Mouse (Mus musculus) cerebellum, adult 2 months (tissue): Measurements from ENCODE around the gene Elmo2. TPM values are rescaled to one million over a fixed set of nuclear protein-coding genes. Genes with fewer than 3 reads are reported as not detected.

Source experiments
- DNase-seq, 2 experiments: peaks; one replicate each; pipeline ENCODE4 v3.0.0; 2021
- H3K27ac ChIP-seq: fragments of 200-500 bp; 2 replicates; pipeline ENCODE4 v1.5.1; 2012; ENCODE audit warnings: low read length, control low read depth, inconsistent platforms; ENCODE audit not compliant: insufficient read depth
- H3K27me3 ChIP-seq: fragments of 200-500 bp; 2 replicates; pipeline ENCODE4 v1.6.1; 2012; ENCODE audit warnings: inconsistent platforms, mild to moderate bottlenecking, low read length, moderate library complexity; ENCODE audit not compliant: control insufficient read depth, insufficient read depth
- H3K4me1 ChIP-seq: fragments of 200-500 bp; 2 replicates; pipeline ENCODE4 v1.6.1; 2011; ENCODE audit warnings: low read length; ENCODE audit not compliant: control insufficient read depth, insufficient read depth
- H3K4me3 ChIP-seq: fragments of 200-500 bp; replicated peaks from 2 replicates; pipeline ENCODE3; 2011; ENCODE audit warnings: mild to moderate bottlenecking, low read depth, low read length, control low read depth; ENCODE audit not compliant: insufficient read depth
- CTCF ChIP-seq: fragments of 200-500 bp; IDR thresholded peaks from 2 replicates; pipeline ENCODE4 v1.5.1; 2011; ENCODE audit warnings: low read depth, mild to moderate bottlenecking, control low read depth, low read length, moderate library complexity, borderline replicate concordance; ENCODE audit not compliant: insufficient read depth
- POLR2A ChIP-seq: fragments of 200-500 bp; IDR thresholded peaks from 2 replicates; pipeline ENCODE4 v1.6.1; 2011; ENCODE audit warnings: low read length, control low read depth, borderline replicate concordance; ENCODE audit not compliant: insufficient read depth
- WGBS: fragments of 180-500 bp; shearing (Covaris S2); methylation state at CpG from one replicate; pipeline ENCODE4 v1.1.7; 2018; 5-methylcytosine and 5-hydroxymethylcytosine counted together
- polyA plus RNA-seq: library from polyadenylated mRNA; depleted of rRNA; stranded (reverse); fragments of >200 nt; gene quantifications from 2 replicates; pipeline ENCODE4 v1.2.3, GENCODE M21; 2012; rRNA removed

The Elmo2 gene
- polyA plus RNA-seq, 1 experiment, result 187 TPM

GRCm38 (mm10) chr2:165238416-165239145 lies 87.7 kb downstream of the Elmo2 start:
- TF ChIP-seq CTCF, result no peak
- no peak for TF ChIP-seq POLR2A
- Histone ChIP-seq H3K27ac (no peak overlapping the region), H3K4me1 (peaks cover 37% of the 10 kb centered on the region), H3K27me3 (no peaks in the 10 kb centered on the region), H3K4me3 (no peak overlapping the region)
- no peak for DNase-seq
- WGBS, result 73% methylated on average over 12 of the region's 12 CpGs

Other genes starting within 250 kb of the Elmo2 start
- gene 1700025C18Rik, start 235.7 kb downstream of the Elmo2 start, polyA plus RNA-seq, result not detected in 2 replicates
- 51.9 and 56.3 TPM in 2 replicates for gene Cdh22, start 91.6 kb downstream of the Elmo2 start, polyA plus RNA-seq
- gene Slc35c2, start 38.6 kb downstream of the Elmo2 start, polyA plus RNA-seq, result 78.2 and 84.0 TPM in 2 replicates
- not detected in 2 replicates for gene Zfp663, start 42.2 kb upstream of the Elmo2 start, polyA plus RNA-seq
- gene Zfp334, start 61.8 kb upstream of the Elmo2 start, polyA plus RNA-seq, result 10.6 and 10.9 TPM in 2 replicates
- gene Ocstamp, start 73.9 kb upstream of the Elmo2 start, polyA plus RNA-seq, result 0.05 TPM in 1 of 2 replicates, not detected in the other
- gene Slc13a3, start 146.8 kb upstream of the Elmo2 start, polyA plus RNA-seq, result 21.6 and 22.3 TPM in 2 replicates
- gene Trp53rka, start 166.8 kb upstream of the Elmo2 start, polyA plus RNA-seq, result 27.5 and 27.7 TPM in 2 replicates
- gene Slc2a10, start 177.3 kb upstream of the Elmo2 start, polyA plus RNA-seq, result 2.3 TPM in 2 replicates